Mouse (Mus musculus) G1E-ER4 (cell line): Measurements from ENCODE around the gene Irx4. TPM values are rescaled to one million over a fixed set of nuclear protein-coding genes. Genes with fewer than 3 reads are reported as not detected.

Source experiments
- GATA1 ChIP-seq: IDR thresholded peaks from one replicate; pipeline ENCODE4 v1.8.0; 2012; ENCODE audit warnings: low read length, inconsistent platforms
- polyA plus RNA-seq: library from polyadenylated mRNA; stranded (reverse); fragments of >175 nt; gene quantifications from 2 replicates; pipeline ENCODE4 v1.2.3, GENCODE M21; 2012

Gene Irx4
- polyA plus RNA-seq, 1 experiment = not detected

- no peak for TF ChIP-seq GATA1
Observed at GRCm38 (mm10) chr13:73290206-73290605, 29.9 kb downstream of the Irx4 start.

- TF ChIP-seq GATA1 = no peak
Observed at GRCm38 (mm10) chr13:73291102-73291501, 30.8 kb downstream of the Irx4 start.

- TF ChIP-seq GATA1 = no peak
Observed at GRCm38 (mm10) chr13:73298717-73299116, 38.4 kb downstream of the Irx4 start.

GRCm38 (mm10) chr13:73299322-73299721 lies 39.0 kb downstream of the Irx4 start:
- no peak for TF ChIP-seq GATA1

- TF ChIP-seq GATA1 = no peak
Observed at GRCm38 (mm10) chr13:73304729-73305128, 44.5 kb downstream of the Irx4 start.

- TF ChIP-seq GATA1 = no peak
Observed at GRCm38 (mm10) chr13:73305398-73306084, 45.3 kb downstream of the Irx4 start.

GRCm38 (mm10) chr13:73306085-73306410 lies 45.8 kb downstream of the Irx4 start:
- TF ChIP-seq GATA1 = no peak

- TF ChIP-seq GATA1 = no peak
Observed at GRCm38 (mm10) chr13:73306430-73306829, 46.2 kb downstream of the Irx4 start.

- TF ChIP-seq GATA1 = no peak
Observed at GRCm38 (mm10) chr13:73310183-73310929, 50.1 kb downstream of the Irx4 start.

Other genes starting within 250 kb of the Irx4 start
- gene Mrpl36, start 68.0 kb downstream of the Irx4 start, polyA plus RNA-seq = 34.1 and 41.5 TPM in 2 replicates
- 127 and 144 TPM in 2 replicates for gene Ndufs6, start 68.1 kb downstream of the Irx4 start, polyA plus RNA-seq
- not detected in 2 replicates for gene Lpcat1, start 206.7 kb downstream of the Irx4 start, polyA plus RNA-seq